Mouse (Mus musculus) brain, embryonic 14.5 days (tissue): ENCODE data around the gene Pdia4.

ENCODE experiments used
- CTCF ChIP-seq: fragments of 200-500 bp; IDR thresholded peaks from 2 replicates; pipeline ENCODE4 v1.5.1; 2012; ENCODE audit warnings: inconsistent platforms, mild to moderate bottlenecking, moderate library complexity, borderline replicate concordance; ENCODE audit not compliant: insufficient read depth, insufficient read length; ENCODE audit errors: extremely low read depth
- POLR2A ChIP-seq: fragments of 200-500 bp; IDR thresholded peaks from 2 replicates; pipeline ENCODE4 v1.6.1; 2012; ENCODE audit warnings: mild to moderate bottlenecking, inconsistent platforms, borderline replicate concordance; ENCODE audit not compliant: poor library complexity, insufficient read depth, insufficient read length, severe bottlenecking; ENCODE audit errors: extremely low read depth

DNA sequence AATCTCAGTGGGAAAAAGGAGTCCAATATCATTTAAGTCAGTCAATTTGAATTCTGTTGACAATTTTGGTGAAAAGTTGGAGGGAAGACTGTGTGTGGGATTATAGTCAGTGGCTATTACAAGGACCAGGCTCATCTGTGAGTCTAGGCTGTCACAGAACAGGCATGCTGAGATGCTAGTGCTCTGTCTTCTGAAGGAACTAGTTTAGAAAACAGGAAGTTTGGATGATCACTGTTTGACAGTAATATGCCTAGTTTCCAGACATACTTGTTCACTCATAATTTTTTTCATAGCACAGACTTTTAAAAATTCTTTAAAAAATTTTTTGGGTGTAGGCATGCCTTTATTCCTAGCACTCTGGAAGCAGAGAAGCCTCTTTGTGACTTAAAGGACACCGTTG, 27.8 kb upstream of the Pdia4 start:
- TF ChIP-seq CTCF: no peak
- TF ChIP-seq POLR2A: no peak
